Mouse (Mus musculus) hindbrain, embryonic 16.5 days (tissue): Measurements from ENCODE around the gene Stox2. TPM values are rescaled to one million over a fixed set of nuclear protein-coding genes. Genes with fewer than 3 reads are reported as not detected.

Source experiments
- ATAC-seq: fragments of 200-750 bp; cut with Nextera tagmentation; 2 replicates; pipeline ENCODE4 v1.8.0; 2017; ENCODE audit warnings: moderate TSS enrichment, moderate library complexity
- H3K27ac ChIP-seq: fragments of 300-500 bp; sonication (generic); 2 replicates; pipeline ENCODE4 v1.5.1; 2014; ENCODE audit warnings: low read depth, mild to moderate bottlenecking, control low read depth, low read length, moderate library complexity
- H3K27me3 ChIP-seq: fragments of 300-500 bp; sonication (generic); replicated peaks from 2 replicates; pipeline ENCODE4 v1.6.1; 2014; ENCODE audit warnings: low read length; ENCODE audit not compliant: control insufficient read depth, insufficient read depth
- H3K36me3 ChIP-seq: fragments of 300-500 bp; sonication (generic); 2 replicates; pipeline ENCODE4 v1.6.1; 2014; ENCODE audit warnings: mild to moderate bottlenecking, low read length, moderate library complexity, mixed read lengths; ENCODE audit not compliant: control insufficient read depth, insufficient read depth
- H3K4me1 ChIP-seq: fragments of 300-500 bp; sonication (generic); 2 replicates; pipeline ENCODE4 v1.6.1; 2014; ENCODE audit warnings: low read depth, low read length; ENCODE audit not compliant: control insufficient read depth, insufficient read depth
- H3K4me2 ChIP-seq: fragments of 300-500 bp; sonication (generic); 2 replicates; pipeline ENCODE4 v1.6.1; 2014; ENCODE audit warnings: mild to moderate bottlenecking, low read length, control low read depth, moderate library complexity
- H3K4me3 ChIP-seq: fragments of 300-500 bp; sonication (generic); 2 replicates; pipeline ENCODE4 v1.5.1; 2014; ENCODE audit warnings: mild to moderate bottlenecking, low read length, control low read depth, moderate library complexity
- H3K9ac ChIP-seq: fragments of 300-500 bp; sonication (generic); 2 replicates; pipeline ENCODE4 v1.6.1; 2014; ENCODE audit warnings: low read depth, mild to moderate bottlenecking, control low read depth, low read length, moderate library complexity
- H3K9me3 ChIP-seq: fragments of 300-500 bp; sonication (generic); 2 replicates; pipeline ENCODE4 v1.6.1; 2014; ENCODE audit warnings: mild to moderate bottlenecking, low read length, moderate library complexity; ENCODE audit not compliant: control insufficient read depth
- WGBS: fragments of 180-500 bp; shearing (Covaris S2); extraction: QIAGEN DNeasy Blood & Tissue Kit; methylation state at CpG from one replicate; pipeline ENCODE4 v1.1.7; 2014; 5-methylcytosine and 5-hydroxymethylcytosine counted together
- polyA plus RNA-seq: library from polyadenylated mRNA; unstranded; fragments of >200 nt; fragmentation: Nextera tagmentation; extraction: Ambion mirVana; gene quantifications from 2 replicates; pipeline ENCODE4 v1.2.1, GENCODE M21; 2015

The Stox2 gene
- 28.5 and 30.3 TPM in 2 replicates for polyA plus RNA-seq

DNA sequence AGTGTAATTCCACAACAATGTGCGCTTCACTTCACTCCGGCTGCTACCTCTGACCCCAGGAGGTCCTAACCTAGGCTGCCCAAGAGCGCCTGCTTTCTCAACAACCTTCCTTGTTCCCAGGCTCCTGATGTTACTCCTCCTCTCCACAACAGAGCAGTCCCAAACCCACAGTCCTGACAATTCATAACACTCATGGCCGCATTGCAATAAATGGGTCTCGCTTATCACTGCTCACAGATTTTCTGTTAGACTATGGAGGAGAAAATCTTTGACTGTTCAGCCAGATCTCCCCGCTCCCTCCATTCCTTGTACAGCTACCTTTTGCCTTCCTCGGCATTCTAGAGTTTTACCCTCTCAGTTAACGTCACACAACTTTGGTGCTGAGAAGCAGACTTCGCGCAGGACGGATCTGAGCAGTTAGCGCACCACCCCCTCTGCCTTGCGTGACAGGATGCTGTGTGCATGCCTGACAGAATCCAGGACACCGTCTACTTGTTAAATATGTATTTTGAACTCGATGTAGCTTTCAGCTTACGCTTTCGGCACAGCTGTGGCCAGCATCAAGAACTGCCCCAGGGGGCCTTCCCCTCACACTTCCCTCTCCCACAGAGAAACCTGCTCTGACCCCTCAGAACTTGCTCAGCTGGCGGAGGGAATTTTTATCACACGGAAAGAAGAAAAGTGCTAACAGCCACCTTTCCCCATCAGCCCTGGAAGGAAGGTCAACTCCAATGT lies at the start of gene Stox2:
Gene Stox2, minus strand, starts transcription at position 51 of the 735 bp plus-strand sequence.
- Histone ChIP-seq H3K9me3 (peaks cover 6% of the 10 kb centered on the region), H3K36me3 (no peaks in the 10 kb centered on the region), H3K9ac (no peak within 1 kb of the TSS), H3K27me3 (no peaks in the 10 kb centered on the region), H3K4me3 (no peak within 1 kb of the TSS), H3K4me2 (no peak within 1 kb of the TSS), H3K4me1 (no peaks in the 10 kb centered on the region), H3K27ac (no peak within 1 kb of the TSS)
- no peak for ATAC-seq
- WGBS = 73% methylated on average over 19 of the region's 19 CpGs

- no peak overlapping the region for H3K27ac ChIP-seq
- no peaks in the 10 kb centered on the region for H3K9me3 ChIP-seq
- WGBS = 87% methylated on average over 6 of the region's 6 CpGs
Observed at GRCm38 (mm10) chr8:47495428-47495827, 49.3 kb upstream of the Stox2 start.

DNA sequence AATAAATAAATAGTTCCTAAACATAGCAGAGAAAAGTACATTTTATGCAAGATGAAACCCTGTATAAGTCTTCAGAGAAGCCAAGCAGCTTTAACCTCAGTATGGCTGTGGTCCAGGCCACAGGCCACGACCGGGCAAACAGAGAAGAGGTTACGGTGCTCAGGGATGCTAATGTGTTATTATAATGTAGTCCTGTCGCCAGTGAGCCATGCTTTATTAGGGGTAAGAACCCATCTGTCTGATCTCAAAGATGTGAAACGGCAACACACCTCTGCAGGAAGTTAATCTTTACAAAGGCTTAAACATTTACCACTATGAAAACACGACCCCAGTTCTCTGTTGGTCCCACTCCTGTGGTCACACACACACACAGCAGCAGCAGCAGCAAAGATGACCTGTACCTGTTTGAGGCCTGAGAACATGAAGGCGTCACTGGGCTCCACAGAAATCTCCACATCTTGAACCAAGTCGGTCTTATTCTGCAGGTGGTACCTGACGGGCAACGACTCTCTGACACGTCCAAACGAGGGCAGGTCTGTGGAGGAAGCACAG lies 48.5 kb upstream of the Stox2 start:
- Histone ChIP-seq H3K9ac (no peak overlapping the region), H3K4me3 (no peak overlapping the region), H3K27me3 (no peaks in the 10 kb centered on the region), H3K4me2 (no peak overlapping the region), H3K9me3 (no peaks in the 10 kb centered on the region), H3K36me3 (peaks cover 31% of the 10 kb centered on the region), H3K27ac (no peak overlapping the region), H3K4me1 (no peaks in the 10 kb centered on the region)
- 87% methylated on average over 12 of the region's 12 CpGs for WGBS
- no peak for ATAC-seq

More at GRCm38 (mm10) chr8:47495428-47495827, 49.3 kb upstream of the Stox2 start:
- H3K36me3 ChIP-seq = peaks cover 35% of the 10 kb centered on the region
- H3K27me3 ChIP-seq = no peaks in the 10 kb centered on the region
- no peak for ATAC-seq
- H3K9ac ChIP-seq = no peak overlapping the region
- H3K4me2 ChIP-seq = no peak overlapping the region
- H3K4me1 ChIP-seq = no peaks in the 10 kb centered on the region
- H3K4me3 ChIP-seq = no peak overlapping the region

GRCm38 (mm10) chr8:47493106-47493505 lies 46.9 kb upstream of the Stox2 start:
- no peaks in the 10 kb centered on the region for H3K27me3 ChIP-seq
- no peak overlapping the region for H3K27ac ChIP-seq
- no peak for ATAC-seq
- peaks cover 30% of the 10 kb centered on the region for H3K36me3 ChIP-seq
- WGBS = 95% methylated on average over 12 of the region's 12 CpGs
- H3K4me2 ChIP-seq = no peak overlapping the region
- H3K9ac ChIP-seq = no peak overlapping the region
- H3K4me3 ChIP-seq = no peak overlapping the region
- no peaks in the 10 kb centered on the region for H3K9me3 ChIP-seq
- H3K4me1 ChIP-seq = no peaks in the 10 kb centered on the region

- H3K4me1 ChIP-seq = no peaks in the 10 kb centered on the region
- no peak overlapping the region for H3K4me2 ChIP-seq
- H3K4me3 ChIP-seq = no peak overlapping the region
- peaks cover 2% of the 10 kb centered on the region; the same call in 1 of the 2 replicates for H3K9me3 ChIP-seq
- 90% methylated on average over 3 of the region's 3 CpGs for WGBS
- H3K36me3 ChIP-seq = peaks cover 19% of the 10 kb centered on the region
- H3K27me3 ChIP-seq = no peaks in the 10 kb centered on the region
- H3K9ac ChIP-seq = no peak overlapping the region
- H3K27ac ChIP-seq = no peak overlapping the region
- ATAC-seq = no peak
Observed at GRCm38 (mm10) chr8:47487231-47487630, 41.1 kb upstream of the Stox2 start.

DNA sequence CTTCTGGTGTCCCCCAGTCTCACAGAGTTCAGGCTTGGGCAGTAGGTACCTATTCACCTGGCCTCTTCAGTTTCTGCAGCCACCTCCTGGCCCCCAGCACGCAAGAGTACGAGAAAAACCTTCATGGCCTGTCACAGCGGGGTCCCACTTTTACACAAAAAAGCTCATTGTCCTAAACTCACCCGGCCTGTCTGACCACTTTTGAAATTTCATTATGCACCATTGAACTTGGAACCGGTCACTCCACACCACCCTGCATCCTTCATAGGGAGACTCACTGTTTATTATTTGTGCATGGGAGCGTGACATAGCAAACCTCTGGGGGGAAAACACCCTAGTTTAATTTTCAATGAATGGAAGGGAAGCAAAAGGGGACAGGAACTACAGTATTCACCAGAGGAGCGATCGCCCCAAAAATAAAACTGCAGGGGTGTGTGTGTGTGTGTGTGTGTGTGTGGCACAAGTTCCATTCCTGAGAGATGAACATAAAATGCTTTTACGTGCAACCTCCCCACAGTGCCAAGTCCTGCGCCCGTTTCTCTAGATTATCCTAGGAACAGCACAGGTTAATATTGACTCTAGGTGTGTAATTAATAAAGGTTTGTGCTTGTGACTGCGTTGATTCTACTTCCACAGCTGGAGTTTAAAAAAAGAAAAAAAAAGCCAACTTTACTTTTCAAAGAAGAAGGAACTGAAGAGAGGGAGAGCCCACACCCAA lies 36.4 kb upstream of the Stox2 start:
- Histone ChIP-seq H3K9me3 (peaks cover 2% of the 10 kb centered on the region; the same call in 1 of the 2 replicates), H3K27me3 (no peaks in the 10 kb centered on the region)
- 44% methylated on average over 12 of the region's 12 CpGs for WGBS

DNA sequence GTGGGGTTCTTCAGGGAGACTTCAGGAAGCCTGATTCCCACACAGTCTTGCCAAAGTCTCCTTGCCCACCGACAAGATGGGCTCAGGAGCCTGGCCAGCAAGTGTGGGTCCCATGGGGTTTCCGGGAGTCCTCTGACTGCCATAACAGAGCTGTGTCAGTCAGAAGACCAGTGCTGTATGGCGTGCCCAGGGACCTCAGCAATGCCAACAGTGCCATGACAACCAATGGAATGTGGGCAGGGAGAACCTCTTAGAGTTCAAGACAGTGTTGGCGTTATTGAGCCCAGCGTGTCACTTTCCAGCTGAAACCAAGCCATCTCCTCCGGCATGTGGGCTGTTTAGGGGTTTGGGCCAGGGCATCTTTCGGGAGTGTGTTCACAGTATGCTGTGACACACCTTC lies 33.9 kb upstream of the Stox2 start:
- H3K9ac ChIP-seq = no peak overlapping the region
- 56% methylated on average over 7 of the region's 7 CpGs for WGBS
- H3K27ac ChIP-seq = no peak overlapping the region
- peak; percentile 96 for ATAC-seq
- H3K4me3 ChIP-seq = no peak overlapping the region
- H3K27me3 ChIP-seq = no peaks in the 10 kb centered on the region
- H3K4me1 ChIP-seq = no peaks in the 10 kb centered on the region
- no peaks in the 10 kb centered on the region for H3K36me3 ChIP-seq
- H3K4me2 ChIP-seq = no peak overlapping the region
- no peaks in the 10 kb centered on the region for H3K9me3 ChIP-seq

More for the DNA sequence above, 36.4 kb upstream of the Stox2 start:
- Histone ChIP-seq H3K36me3 (peaks cover 4% of the 10 kb centered on the region; the same call in 1 of the 2 replicates), H3K27ac (no peak overlapping the region), H3K4me1 (no peaks in the 10 kb centered on the region), H3K4me2 (no peak overlapping the region), H3K4me3 (no peak overlapping the region), H3K9ac (no peak overlapping the region)
- ATAC-seq = peak; percentile 59; the same call in 1 of the 2 replicates

DNA sequence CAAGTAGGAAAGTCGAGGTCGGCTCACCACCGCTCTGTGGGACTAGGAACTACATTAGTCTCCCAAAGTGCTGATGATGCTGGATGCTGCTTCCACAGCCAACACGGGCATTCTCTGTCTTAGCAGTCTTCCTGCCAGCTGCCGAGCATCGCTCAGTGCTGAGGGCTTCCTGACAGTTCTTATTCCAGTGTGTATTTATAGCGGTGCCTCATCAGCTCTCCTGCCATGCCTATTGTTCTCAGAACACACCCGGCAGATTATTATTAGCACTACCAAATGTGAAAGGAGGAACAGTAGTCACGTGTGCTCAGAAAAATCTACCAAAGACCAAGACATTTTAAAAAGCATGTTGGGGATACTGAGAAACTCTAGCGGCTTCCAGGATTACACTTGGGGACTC lies 15.5 kb upstream of the Stox2 start:
- Histone ChIP-seq H3K4me1 (no peaks in the 10 kb centered on the region), H3K9ac (no peak overlapping the region), H3K36me3 (no peaks in the 10 kb centered on the region), H3K4me2 (no peak overlapping the region), H3K4me3 (no peak overlapping the region), H3K9me3 (peaks cover 4% of the 10 kb centered on the region; the same call in 1 of the 2 replicates), H3K27ac (no peak overlapping the region), H3K27me3 (no peaks in the 10 kb centered on the region)
- no peak for ATAC-seq
- 71% methylated on average over 10 of the region's 10 CpGs for WGBS

GRCm38 (mm10) chr8:47459216-47459749 lies 13.1 kb upstream of the Stox2 start:
- Histone ChIP-seq H3K27ac (no peak overlapping the region), H3K4me2 (no peak overlapping the region), H3K9me3 (peaks cover 4% of the 10 kb centered on the region; the same call in 1 of the 2 replicates), H3K9ac (no peak overlapping the region), H3K4me1 (no peaks in the 10 kb centered on the region), H3K4me3 (no peak overlapping the region), H3K27me3 (no peaks in the 10 kb centered on the region), H3K36me3 (no peaks in the 10 kb centered on the region)
- no peak for ATAC-seq
- WGBS = 88% methylated on average over 6 of the region's 6 CpGs
